Mouse (Mus musculus) heart, embryonic 11.5 days (tissue): ENCODE measurements at regions not wholly inside any gene's neighbourhood (a gene's known extent, or its start where the extent isn't known, plus 50 kb on each side); places are given as distances from the start of the nearest gene placed in this dataset.
A peak's percentile ranks its signal among the peaks of the same experiment; 100 is the strongest.

Experiments
- ATAC-seq: fragments of 200-750 bp; cut with Nextera tagmentation; replicated peaks from 2 replicates; pipeline ENCODE4 v1.8.0; 2017; ENCODE audit warnings: moderate library complexity; ENCODE audit not compliant: insufficient number of reproducible peaks, low FRiP score, low TSS enrichment
- H3K27ac ChIP-seq: fragments of 300-500 bp; sonication (generic); 2 replicates; pipeline ENCODE4 v1.5.1; 2014; ENCODE audit warnings: mild to moderate bottlenecking, low read depth, low read length
- H3K27me3 ChIP-seq: fragments of 300-500 bp; sonication (generic); 2 replicates; pipeline ENCODE4 v1.6.1; 2014; ENCODE audit warnings: mild to moderate bottlenecking, low read length, mixed read lengths; ENCODE audit not compliant: control insufficient read depth, insufficient read depth
- H3K36me3 ChIP-seq: fragments of 300-500 bp; sonication (generic); 2 replicates; pipeline ENCODE4 v1.6.1; 2014; ENCODE audit warnings: mild to moderate bottlenecking, low read length, moderate library complexity, mixed read lengths; ENCODE audit not compliant: control insufficient read depth, insufficient read depth
- H3K4me1 ChIP-seq: fragments of 300-500 bp; sonication (generic); 2 replicates; pipeline ENCODE4 v1.6.1; 2014; ENCODE audit warnings: low read length; ENCODE audit not compliant: control insufficient read depth, insufficient read depth
- H3K4me2 ChIP-seq: fragments of 300-500 bp; sonication (generic); 2 replicates; pipeline ENCODE4 v1.6.1; 2014; ENCODE audit warnings: mild to moderate bottlenecking, moderate library complexity
- H3K4me3 ChIP-seq: fragments of 300-500 bp; sonication (generic); 2 replicates; pipeline ENCODE4 v1.5.1; 2014; ENCODE audit warnings: low read depth, low read length
- H3K9ac ChIP-seq: fragments of 300-500 bp; sonication (generic); 2 replicates; pipeline ENCODE4 v1.6.1; 2014; ENCODE audit warnings: mild to moderate bottlenecking, low read depth, low read length, moderate library complexity
- H3K9me3 ChIP-seq: fragments of 300-500 bp; sonication (generic); replicated peaks from 2 replicates; pipeline ENCODE4 v1.6.1; 2016; ENCODE audit warnings: low read length; ENCODE audit not compliant: control insufficient read depth
- WGBS: fragments of 180-500 bp; shearing (Covaris S2); extraction: QIAGEN DNeasy Blood & Tissue Kit; methylation state at CpG from one replicate; pipeline ENCODE4 v1.1.7; 2014; ENCODE audit not compliant: insufficient replicate concordance; 5-methylcytosine and 5-hydroxymethylcytosine counted together

GRCm38 (mm10) chr9:41580067-41580466 lies 418.6 kb upstream of the Ubash3b start:
- peak overlapping the region; percentile 62 for H3K4me3 ChIP-seq
- no peaks in the 10 kb centered on the region for H3K27me3 ChIP-seq
- H3K9ac ChIP-seq, result peak overlapping the region; percentile 75
- H3K27ac ChIP-seq, result peak overlapping the region; percentile 92
- WGBS, result 10% methylated on average over 4 of the region's 4 CpGs
- H3K36me3 ChIP-seq, result no peaks in the 10 kb centered on the region
- peaks cover 4% of the 10 kb centered on the region; the same call in 1 of the 2 replicates for H3K4me1 ChIP-seq
- ATAC-seq, result 0 out of 2 replicates have a peak, but pooled peaks have one; percentile 14
- peak overlapping the region; percentile 71 for H3K4me2 ChIP-seq
- H3K9me3 ChIP-seq, result no peaks in the 10 kb centered on the region

GRCm38 (mm10) chr9:41579107-41580014 lies 417.9 kb upstream of the Ubash3b start:
- Histone ChIP-seq H3K36me3 (no peaks in the 10 kb centered on the region), H3K9ac (peak overlapping the region; percentile 75), H3K9me3 (no peaks in the 10 kb centered on the region), H3K4me3 (peak overlapping the region; percentile 62), H3K4me1 (peaks cover 4% of the 10 kb centered on the region; the same call in 1 of the 2 replicates), H3K27ac (peak overlapping the region; percentile 92), H3K4me2 (peak overlapping the region; percentile 71), H3K27me3 (no peaks in the 10 kb centered on the region)
- WGBS, result 25% methylated on average over 13 of the region's 13 CpGs
- ATAC-seq, result peak; percentile 49; the same call in 1 of the 2 replicates

- no peak overlapping the region for H3K4me2 ChIP-seq
- H3K27me3 ChIP-seq, result no peaks in the 10 kb centered on the region
- H3K9ac ChIP-seq, result no peak overlapping the region
- no peak for ATAC-seq
- WGBS, result 63% methylated on average over 14 of the region's 14 CpGs
- H3K36me3 ChIP-seq, result no peaks in the 10 kb centered on the region
- H3K4me1 ChIP-seq, result peaks cover 4% of the 10 kb centered on the region; the same call in 1 of the 2 replicates
- H3K27ac ChIP-seq, result no peak overlapping the region
- no peaks in the 10 kb centered on the region for H3K9me3 ChIP-seq
- H3K4me3 ChIP-seq, result no peak overlapping the region
Observed at GRCm38 (mm10) chr9:41578221-41579106, 417.0 kb upstream of the Ubash3b start.

- 24% methylated on average over 1 of the region's 1 CpGs for WGBS
- H3K4me3 ChIP-seq, result no peak overlapping the region
- H3K27ac ChIP-seq, result no peak overlapping the region
- no peak overlapping the region for H3K9ac ChIP-seq
- no peaks in the 10 kb centered on the region for H3K36me3 ChIP-seq
- no peaks in the 10 kb centered on the region for H3K9me3 ChIP-seq
- peaks cover 4% of the 10 kb centered on the region; the same call in 1 of the 2 replicates for H3K4me1 ChIP-seq
- H3K27me3 ChIP-seq, result no peaks in the 10 kb centered on the region
- no peak overlapping the region for H3K4me2 ChIP-seq
- ATAC-seq, result no peak
Observed at GRCm38 (mm10) chr9:41577760-41578159, 416.3 kb upstream of the Ubash3b start.

- Histone ChIP-seq H3K27ac (no peak overlapping the region), H3K36me3 (no peaks in the 10 kb centered on the region), H3K4me3 (no peak overlapping the region), H3K4me2 (no peak overlapping the region), H3K4me1 (peaks cover 4% of the 10 kb centered on the region; the same call in 1 of the 2 replicates), H3K27me3 (no peaks in the 10 kb centered on the region), H3K9me3 (no peaks in the 10 kb centered on the region), H3K9ac (no peak overlapping the region)
- ATAC-seq, result no peak
- WGBS, result 36% methylated on average over 5 of the region's 5 CpGs
Observed at GRCm38 (mm10) chr9:41575826-41576225, 414.3 kb upstream of the Ubash3b start.

GRCm38 (mm10) chr9:41570262-41570661 lies 408.8 kb upstream of the Ubash3b start:
- Histone ChIP-seq H3K4me1 (no peaks in the 10 kb centered on the region), H3K36me3 (no peaks in the 10 kb centered on the region), H3K27me3 (no peaks in the 10 kb centered on the region), H3K4me2 (no peak overlapping the region), H3K4me3 (no peak overlapping the region), H3K9me3 (no peaks in the 10 kb centered on the region), H3K9ac (no peak overlapping the region), H3K27ac (no peak overlapping the region)
- ATAC-seq, result no peak
- 86% methylated on average over 4 of the region's 4 CpGs for WGBS

GRCm38 (mm10) chr9:41566496-41566895 lies 405.0 kb upstream of the Ubash3b start:
- H3K9me3 ChIP-seq, result no peaks in the 10 kb centered on the region
- no peak for ATAC-seq
- WGBS, result 63% methylated on average over 5 of the region's 5 CpGs

GRCm38 (mm10) chr9:41565784-41566183 lies 404.3 kb upstream of the Ubash3b start:
- Histone ChIP-seq H3K4me1 (no peaks in the 10 kb centered on the region), H3K4me2 (no peak overlapping the region), H3K36me3 (no peaks in the 10 kb centered on the region), H3K9me3 (no peaks in the 10 kb centered on the region), H3K27ac (no peak overlapping the region), H3K27me3 (no peaks in the 10 kb centered on the region), H3K4me3 (no peak overlapping the region), H3K9ac (no peak overlapping the region)
- WGBS, result 82% methylated on average over 7 of the region's 7 CpGs
- no peak for ATAC-seq

More at GRCm38 (mm10) chr9:41566496-41566895, 405.0 kb upstream of the Ubash3b start:
- Histone ChIP-seq H3K27me3 (no peaks in the 10 kb centered on the region), H3K27ac (no peak overlapping the region), H3K4me3 (no peak overlapping the region), H3K9ac (no peak overlapping the region), H3K4me2 (no peak overlapping the region), H3K4me1 (no peaks in the 10 kb centered on the region), H3K36me3 (no peaks in the 10 kb centered on the region)
